Mouse (Mus musculus) liver, embryonic 14.5 days (tissue): ENCODE data around the gene Asb1.

ENCODE experiments used
- CTCF ChIP-seq: IDR thresholded peaks from 2 replicates; pipeline ENCODE4 v1.5.1; 2016; ENCODE audit warnings: antibody characterized with exemption, low read depth, control low read depth
- EP300 ChIP-seq: IDR thresholded peaks from 2 replicates; pipeline ENCODE4 v1.6.1; 2016; ENCODE audit warnings: antibody characterized with exemption, low read depth

DNA sequence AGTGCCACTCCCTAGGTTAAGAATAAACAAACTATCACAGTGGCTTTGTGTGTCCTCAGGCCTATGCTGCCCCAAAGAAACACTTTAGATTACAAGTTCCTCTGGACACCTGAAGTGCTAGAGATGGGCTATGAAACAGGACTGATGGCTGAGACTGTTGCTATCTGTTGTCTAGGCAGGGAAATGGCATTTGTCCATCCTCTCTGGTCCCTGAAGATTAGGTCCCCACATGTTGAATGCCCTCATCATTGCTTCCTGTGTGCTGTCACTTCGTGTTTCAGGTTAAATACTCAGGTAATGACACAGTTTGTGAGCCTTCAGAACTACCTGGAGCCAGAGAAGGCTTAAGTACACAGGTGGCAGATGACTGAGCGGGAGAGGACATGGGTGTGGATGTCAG, 8.7 kb downstream of the Asb1 start:
- TF ChIP-seq CTCF, result no peak
- TF ChIP-seq EP300, result no peak
